In genomic region chr10:87857215-87857955, GRCm38 (mm10) we compare ENCODE assay signal across 17 mouse cellular contexts. TPM values are rescaled to one million over a fixed set of nuclear protein-coding genes. Genes with fewer than 3 reads are reported as not detected.
DNase-seq lines count a peak whose midpoint lies in the region; ATAC-seq lines count a peak whose summit lies in the region.
"Had no signal": no experiment of that assay in that cellular context is flagged by ENCODE, and none has a peak within 500 bp of the region (broad histone marks: within the 10 kb centered on the region; RNA-seq: fewer than 3 reads in every experiment).

No protein-coding gene starts in this region.

- no peaks in the 10 kb centered on the region for H3K36me3 ChIP-seq in heart, embryonic 11.5 days (ENCODE audit: control insufficient read depth, insufficient read depth, low read length)
- H3K36me3 ChIP-seq in kidney, embryonic 16.5 days (ENCODE audit: insufficient read depth, low read length): no peaks in the 10 kb centered on the region
- H3K36me3 ChIP-seq in embryonic facial prominence, embryonic 10.5 days (replicated peaks): no peaks in the 10 kb centered on the region
- H3K36me3 ChIP-seq: forebrain, embryonic 12.5 days; limb, embryonic 15.5 days; midbrain, embryonic 10.5 days had no signal

- H3K9me3 ChIP-seq in heart, embryonic 11.5 days (replicated peaks; ENCODE audit: control insufficient read depth, low read length): peaks cover 4% of the 10 kb centered on the region; the same call in 1 of the 2 replicates
- H3K9me3 ChIP-seq in kidney, embryonic 16.5 days (ENCODE audit: low read length): no peaks in the 10 kb centered on the region
- no peaks in the 10 kb centered on the region for H3K9me3 ChIP-seq in embryonic facial prominence, embryonic 10.5 days
- H3K9me3 ChIP-seq: forebrain, embryonic 12.5 days; limb, embryonic 15.5 days; midbrain, embryonic 10.5 days had no signal

- H3K9ac ChIP-seq in heart, embryonic 11.5 days (ENCODE audit: low read depth, low read length): no peak overlapping the region
- no peak overlapping the region for H3K9ac ChIP-seq in kidney, embryonic 16.5 days (replicated peaks; ENCODE audit: low read length)
- H3K9ac ChIP-seq: forebrain, embryonic 12.5 days; limb, embryonic 15.5 days had no signal

- DNase-seq in heart, adult 8-10 months (ENCODE audit: low spot score): no peak
- no peak for DNase-seq in kidney, adult 8-10 months
- no peak for DNase-seq in embryonic facial prominence, embryonic 10.5 days (ENCODE audit: low spot score)
- DNase-seq: cerebellum, postnatal 25 days; kidney, adult 9 months; spleen, adult 18-20 months; thymus, postnatal 36 days had no signal

- peak overlapping the region; percentile 70; the same call in 1 of the 2 replicates for H3K4me2 ChIP-seq in heart, embryonic 11.5 days
- H3K4me2 ChIP-seq in kidney, embryonic 16.5 days (replicated peaks; ENCODE audit: low read depth, low read length): no peak overlapping the region
- H3K4me2 ChIP-seq: forebrain, embryonic 12.5 days had no signal

- H3K4me1 ChIP-seq in heart, embryonic 11.5 days (ENCODE audit: control insufficient read depth, insufficient read depth, low read length): peaks cover 32% of the 10 kb centered on the region
- peaks cover 36% of the 10 kb centered on the region for H3K4me1 ChIP-seq in kidney, embryonic 16.5 days (ENCODE audit: insufficient read depth, low read length)
- peaks cover 77% of the 10 kb centered on the region for H3K4me1 ChIP-seq in embryonic facial prominence, embryonic 10.5 days

- peak overlapping the region; percentile 36; the same call in 1 of the 2 replicates for H3K27ac ChIP-seq in heart, embryonic 11.5 days (ENCODE audit: low read depth, low read length)
- peak overlapping the region; percentile 20; the same call in 1 of the 2 replicates for H3K27ac ChIP-seq in kidney, embryonic 16.5 days (ENCODE audit: low read length)
- H3K27ac ChIP-seq in embryonic facial prominence, embryonic 10.5 days (replicated peaks): peak overlapping the region; percentile 91
- H3K27ac ChIP-seq: forebrain, embryonic 12.5 days; hindbrain, postnatal 0 days; midbrain, embryonic 10.5 days had no signal

- no peak overlapping the region for H3K4me3 ChIP-seq in heart, embryonic 11.5 days (ENCODE audit: low read depth, low read length)
- H3K4me3 ChIP-seq in kidney, embryonic 16.5 days (ENCODE audit: low read length): no peak overlapping the region
- no peak overlapping the region for H3K4me3 ChIP-seq in embryonic facial prominence, embryonic 10.5 days
- H3K4me3 ChIP-seq: forebrain, embryonic 12.5 days; limb, embryonic 15.5 days; midbrain, embryonic 10.5 days had no signal

- no peak for ATAC-seq in heart, embryonic 11.5 days (replicated peaks; ENCODE audit: insufficient number of reproducible peaks, low FRiP score, low TSS enrichment)
- ATAC-seq in kidney, embryonic 16.5 days (ENCODE audit: low FRiP score, low TSS enrichment): 0 out of 2 replicates have a peak, but pooled peaks have one; percentile 23
- peak; percentile 54 for ATAC-seq in megakaryocyte, adult 5-6 weeks (ENCODE audit: poor library complexity, severe bottlenecking)
- ATAC-seq in activated CD4-positive, CD25-positive, alpha-beta regulatory T cell, adult 4 months: no peak
- no peak for ATAC-seq in CD4-positive, CD25-positive, alpha-beta regulatory T cell, adult 4 months
- ATAC-seq: lung, postnatal 0 days had no signal

- H3K27me3 ChIP-seq in heart, embryonic 11.5 days (ENCODE audit: control insufficient read depth, insufficient read depth, low read length): no peaks in the 10 kb centered on the region
- peaks cover 15% of the 10 kb centered on the region; the same call in 1 of the 2 replicates for H3K27me3 ChIP-seq in kidney, embryonic 16.5 days (ENCODE audit: insufficient read depth, low read length)
- H3K27me3 ChIP-seq in embryonic facial prominence, embryonic 10.5 days (replicated peaks; ENCODE audit: low read depth, poor library complexity, severe bottlenecking): no peaks in the 10 kb centered on the region

- WGBS in heart, embryonic 11.5 days (ENCODE audit: insufficient replicate concordance): 39% methylated on average over 8 of the region's 8 CpGs
- 43% methylated on average over 8 of the region's 8 CpGs for WGBS in kidney, embryonic 16.5 days
- 61% methylated on average over 8 of the region's 8 CpGs for WGBS in embryonic facial prominence, embryonic 10.5 days

RNA-seq across cellular contexts. Expression of gene Igf1, which starts 0.7 kb away (rescaled TPM):
- 36.6 and 39.9 TPM in 2 replicates for polyA plus RNA-seq in heart, embryonic 11.5 days (2014; fragmentation: Nextera tagmentation; extraction: Ambion mirVana)
- total RNA-seq in heart, adult 8-10 months (2022): 1 to 10 TPM; 7.6 to 9.7 (median 8.2) TPM
- 30.5 and 32.4 TPM in 2 replicates for polyA plus RNA-seq in kidney, embryonic 16.5 days (2015; fragmentation: Nextera tagmentation; extraction: Ambion mirVana)
- polyA plus RNA-seq in embryonic facial prominence, embryonic 10.5 days (2016; fragmentation: Nextera tagmentation; extraction: Ambion mirVana): 38.0 and 48.9 TPM in 2 replicates
- 0.13 and 2.6 TPM in 2 replicates for total RNA-seq in megakaryocyte, adult 5-6 weeks (2015)
- total RNA-seq in megakaryocyte, adult 5-6 weeks (2017): 0.16 and 0.48 TPM in 2 replicates
- under 1 TPM; 0.12 to 0.18 TPM for polyA plus RNA-seq in activated CD4-positive, CD25-positive, alpha-beta regulatory T cell, adult 4 months (2017; shearing (Covaris generic))
- under 1 TPM; 0.43 to 0.58 TPM for polyA plus RNA-seq in CD4-positive, CD25-positive, alpha-beta regulatory T cell, adult 4 months (2017; shearing (Covaris generic))

Comparison
In these comparisons a context has a peak if more than half of its experiments do, and no peak if none do; other contexts are left out.
1. ATAC-seq: peak in kidney, embryonic 16.5 days (single experiment) and megakaryocyte, adult 5-6 weeks (single experiment); none in heart, embryonic 11.5 days (single experiment), activated CD4-positive, CD25-positive, alpha-beta regulatory T cell, adult 4 months (single experiment) and CD4-positive, CD25-positive, alpha-beta regulatory T cell, adult 4 months (single experiment).
2. H3K27ac ChIP-seq: peak in every context shown above with its lines; median percentile 91 in embryonic facial prominence, embryonic 10.5 days; 36 in heart, embryonic 11.5 days; 20 in kidney, embryonic 16.5 days.
3. RNA of gene Igf1, which starts 0.7 kb away (polyA plus RNA-seq): 38.0 to 48.9 TPM in embryonic facial prominence, embryonic 10.5 days, 36.6 to 39.9 TPM in heart, embryonic 11.5 days and 30.5 to 32.4 TPM in kidney, embryonic 16.5 days; 0.43 to 0.58 TPM in CD4-positive, CD25-positive, alpha-beta regulatory T cell, adult 4 months and 0.12 to 0.18 TPM in activated CD4-positive, CD25-positive, alpha-beta regulatory T cell, adult 4 months; every median in the first group is over 10 times any median in the second.